12 mouse cellular contexts compared by ENCODE assay signal in the genomic region with DNA sequence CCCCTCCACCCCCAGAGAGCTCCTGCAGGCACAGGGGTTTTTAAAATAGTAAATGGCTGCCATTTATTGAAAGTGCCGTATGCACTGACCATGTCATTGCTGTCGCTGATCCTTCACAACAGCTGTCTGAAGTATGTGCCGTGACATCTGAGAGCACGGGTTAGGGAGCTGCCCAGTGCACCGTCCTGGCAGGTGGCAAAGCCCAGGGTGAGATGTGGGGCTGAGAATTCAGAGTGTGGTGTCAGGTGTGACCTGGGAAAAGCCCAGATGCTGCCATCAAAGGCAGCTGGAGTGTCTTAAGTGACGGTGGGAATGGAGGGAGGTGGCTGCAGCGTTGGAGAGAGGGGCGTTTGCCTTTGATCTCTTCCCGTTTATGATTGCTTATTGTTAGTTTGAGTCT.
A peak's percentile ranks its signal among the peaks of the same experiment; 100 is the strongest.
DNase-seq lines count a peak whose midpoint lies in the region; ATAC-seq lines count a peak whose summit lies in the region.
"Had no signal": no experiment of that assay in that cellular context is flagged by ENCODE, and none has a peak within 500 bp of the region (broad histone marks: within the 10 kb centered on the region; RNA-seq: fewer than 3 reads in every experiment).

No protein-coding gene starts in this region.

- peak; percentile 52 for ATAC-seq in kidney, embryonic 15.5 days (replicated peaks; ENCODE audit: low FRiP score)
- ATAC-seq in forebrain, embryonic 13.5 days = no peak
- ATAC-seq in hindbrain, embryonic 11.5 days (ENCODE audit: low FRiP score) = 0 out of 2 replicates have a peak, but pooled peaks have one; percentile 31
- no peak for ATAC-seq in midbrain, embryonic 14.5 days (ENCODE audit: low FRiP score, low TSS enrichment)
- ATAC-seq in liver, embryonic 11.5 days (replicated peaks; ENCODE audit: low FRiP score) = no peak

- H3K4me1 ChIP-seq in kidney, embryonic 15.5 days = peaks cover 29% of the 10 kb centered on the region
- H3K4me1 ChIP-seq in forebrain, embryonic 13.5 days = peaks cover 61% of the 10 kb centered on the region
- peaks cover 5% of the 10 kb centered on the region for H3K4me1 ChIP-seq in hindbrain, embryonic 11.5 days (replicated peaks; ENCODE audit: control insufficient read depth, insufficient read depth, low read length)
- H3K4me1 ChIP-seq in midbrain, embryonic 14.5 days (ENCODE audit: control insufficient read depth, insufficient read depth, low read length) = peaks cover 11% of the 10 kb centered on the region; the same call in 1 of the 2 replicates
- peaks cover 3% of the 10 kb centered on the region; the same call in 1 of the 2 replicates for H3K4me1 ChIP-seq in liver, embryonic 11.5 days (replicated peaks; ENCODE audit: control insufficient read depth, insufficient read depth, low read length)

- H3K9me3 ChIP-seq in kidney, embryonic 15.5 days (replicated peaks) = no peaks in the 10 kb centered on the region
- H3K9me3 ChIP-seq in forebrain, embryonic 13.5 days (replicated peaks) = no peaks in the 10 kb centered on the region; the same call in 1 of the 2 replicates
- no peaks in the 10 kb centered on the region for H3K9me3 ChIP-seq in hindbrain, embryonic 11.5 days (ENCODE audit: control insufficient read depth, low read length)
- H3K9me3 ChIP-seq in midbrain, embryonic 14.5 days (ENCODE audit: control insufficient read depth, low read length) = no peaks in the 10 kb centered on the region
- no peaks in the 10 kb centered on the region for H3K9me3 ChIP-seq in liver, embryonic 11.5 days (ENCODE audit: control insufficient read depth, low read length)
- H3K9me3 ChIP-seq: embryonic facial prominence, embryonic 15.5 days; limb, embryonic 15.5 days had no signal

- H3K4me3 ChIP-seq in kidney, embryonic 15.5 days (replicated peaks) = no peak overlapping the region
- H3K4me3 ChIP-seq in forebrain, embryonic 13.5 days = no peak overlapping the region
- no peak overlapping the region for H3K4me3 ChIP-seq in hindbrain, embryonic 11.5 days (ENCODE audit: low read depth, low read length)
- no peak overlapping the region for H3K4me3 ChIP-seq in midbrain, embryonic 14.5 days (replicated peaks; ENCODE audit: low read depth, low read length)
- H3K4me3 ChIP-seq in liver, embryonic 11.5 days (ENCODE audit: low read depth, low read length) = no peak overlapping the region
- H3K4me3 ChIP-seq: embryonic facial prominence, embryonic 15.5 days; limb, embryonic 15.5 days had no signal

- H3K27me3 ChIP-seq in kidney, embryonic 15.5 days = no peaks in the 10 kb centered on the region
- H3K27me3 ChIP-seq in forebrain, embryonic 13.5 days = no peaks in the 10 kb centered on the region
- H3K27me3 ChIP-seq in hindbrain, embryonic 11.5 days (ENCODE audit: control insufficient read depth, insufficient read depth, low read length) = no peaks in the 10 kb centered on the region
- no peaks in the 10 kb centered on the region for H3K27me3 ChIP-seq in midbrain, embryonic 14.5 days (ENCODE audit: control insufficient read depth, insufficient read depth, low read length)
- H3K27me3 ChIP-seq in liver, embryonic 11.5 days (replicated peaks; ENCODE audit: control insufficient read depth, insufficient read depth, low read length) = no peaks in the 10 kb centered on the region
- H3K27me3 ChIP-seq: embryonic facial prominence, embryonic 15.5 days; limb, embryonic 15.5 days had no signal

- no peak overlapping the region for H3K4me2 ChIP-seq in kidney, embryonic 15.5 days
- no peak overlapping the region for H3K4me2 ChIP-seq in forebrain, embryonic 13.5 days
- no peak overlapping the region for H3K4me2 ChIP-seq in hindbrain, embryonic 11.5 days (replicated peaks; ENCODE audit: low read depth, low read length)
- H3K4me2 ChIP-seq in midbrain, embryonic 14.5 days (ENCODE audit: low read length) = no peak overlapping the region
- H3K4me2 ChIP-seq in liver, embryonic 11.5 days = no peak overlapping the region
- H3K4me2 ChIP-seq: embryonic facial prominence, embryonic 15.5 days; limb, embryonic 15.5 days had no signal

- no peak overlapping the region for H3K27ac ChIP-seq in kidney, embryonic 15.5 days
- H3K27ac ChIP-seq in forebrain, embryonic 13.5 days = peak overlapping the region; percentile 54
- H3K27ac ChIP-seq in hindbrain, embryonic 11.5 days (ENCODE audit: low read depth, low read length) = peak overlapping the region; percentile 32; the same call in 1 of the 2 replicates
- H3K27ac ChIP-seq in midbrain, embryonic 14.5 days (replicated peaks; ENCODE audit: low read depth, low read length) = 0 out of 2 replicates have a peak overlapping the region, but pooled peaks have one; percentile 3
- H3K27ac ChIP-seq in liver, embryonic 11.5 days (ENCODE audit: low read depth, low read length) = no peak overlapping the region
- H3K27ac ChIP-seq: limb, embryonic 15.5 days had no signal

- no peak for DNase-seq in kidney, adult 9 months
- DNase-seq in hindbrain, embryonic 11.5 days (ENCODE audit: low spot score) = no peak
- no peak for DNase-seq in midbrain, embryonic 14.5 days
- DNase-seq in heart, postnatal 25 days (ENCODE audit: low spot score) = no peak
- DNase-seq in liver, embryonic 11.5 days (ENCODE audit: low spot score) = no peak
- no peak for DNase-seq in lung, postnatal 14 days
- DNase-seq: cerebellum, postnatal 14 days; heart, postnatal 10 days had no signal

- H3K9ac ChIP-seq in kidney, embryonic 15.5 days = no peak overlapping the region
- H3K9ac ChIP-seq in forebrain, embryonic 13.5 days = no peak overlapping the region
- no peak overlapping the region for H3K9ac ChIP-seq in hindbrain, embryonic 11.5 days (ENCODE audit: low read depth, low read length)
- H3K9ac ChIP-seq in midbrain, embryonic 14.5 days (replicated peaks; ENCODE audit: low read length) = no peak overlapping the region
- no peak overlapping the region for H3K9ac ChIP-seq in liver, embryonic 11.5 days (ENCODE audit: low read depth, low read length)
- H3K9ac ChIP-seq: embryonic facial prominence, embryonic 15.5 days; limb, embryonic 15.5 days had no signal

- intact Hi-C loops in heart, postnatal 25 days (cut with DNase I) = loop anchor here (5.0 kb wide), 2 partner anchors 70 to 145 kb away; no protein-coding TSS in a partner anchor

- peaks cover 20% of the 10 kb centered on the region for H3K36me3 ChIP-seq in kidney, embryonic 15.5 days
- peaks cover 41% of the 10 kb centered on the region for H3K36me3 ChIP-seq in forebrain, embryonic 13.5 days (ENCODE audit: poor library complexity, severe bottlenecking)
- 0 out of 2 replicates have a peak, but pooled peaks cover 6% of the 10 kb centered on the region for H3K36me3 ChIP-seq in hindbrain, embryonic 11.5 days (ENCODE audit: control insufficient read depth, insufficient read depth, low read length)
- peaks cover 21% of the 10 kb centered on the region for H3K36me3 ChIP-seq in midbrain, embryonic 14.5 days (ENCODE audit: control insufficient read depth, insufficient read depth, low read length)
- H3K36me3 ChIP-seq in liver, embryonic 11.5 days (ENCODE audit: control insufficient read depth, insufficient read depth, low read length) = no peaks in the 10 kb centered on the region

- 30% methylated on average over 9 of the region's 9 CpGs for WGBS in kidney, embryonic 15.5 days
- WGBS in forebrain, embryonic 13.5 days = 43% methylated on average over 9 of the region's 9 CpGs
- WGBS in hindbrain, embryonic 11.5 days = 44% methylated on average over 9 of the region's 9 CpGs
- 19% methylated on average over 9 of the region's 9 CpGs for WGBS in midbrain, embryonic 14.5 days
- WGBS in liver, embryonic 11.5 days = 82% methylated on average over 9 of the region's 9 CpGs

Comparison
In these comparisons a context has a peak if more than half of its experiments do, and no peak if none do; other contexts are left out.
1. ATAC-seq: peak in kidney, embryonic 15.5 days (single experiment) and hindbrain, embryonic 11.5 days (single experiment); none in forebrain, embryonic 13.5 days (single experiment), midbrain, embryonic 14.5 days (single experiment) and liver, embryonic 11.5 days (single experiment).
2. H3K27ac ChIP-seq: peak in forebrain, embryonic 13.5 days (single experiment), hindbrain, embryonic 11.5 days (single experiment) and midbrain, embryonic 14.5 days (single experiment); none in kidney, embryonic 15.5 days (single experiment) and liver, embryonic 11.5 days (single experiment).